Mouse (Mus musculus) forebrain, embryonic 14.5 days (tissue): ENCODE measurements around the gene Olfm1. TPM values are rescaled to one million over a fixed set of nuclear protein-coding genes. Genes with fewer than 3 reads are reported as not detected.

Experiments used
- ATAC-seq: fragments of 200-750 bp; cut with Nextera tagmentation; 2 replicates; pipeline ENCODE4 v1.8.0; 2017; ENCODE audit warnings: mild to moderate bottlenecking, moderate library complexity
- DNase-seq: peaks from one replicate; pipeline ENCODE4 v3.0.0-alpha.2; 2015; ENCODE audit warnings: low spot score
- H3K27ac ChIP-seq: fragments of 300-500 bp; sonication (generic); 2 replicates; pipeline ENCODE4 v1.5.1; 2014; ENCODE audit warnings: low read depth, mild to moderate bottlenecking, control low read depth, low read length, moderate library complexity
- H3K27me3 ChIP-seq: fragments of 300-500 bp; sonication (generic); replicated peaks from 2 replicates; pipeline ENCODE4 v1.6.1; 2014; ENCODE audit warnings: low read length, control low read depth, mixed read lengths; ENCODE audit not compliant: control insufficient read depth, insufficient read depth
- H3K36me3 ChIP-seq: fragments of 300-500 bp; sonication (generic); 2 replicates; pipeline ENCODE4 v1.6.1; 2014; ENCODE audit warnings: low read length, control low read depth; ENCODE audit not compliant: control insufficient read depth, insufficient read depth
- H3K4me1 ChIP-seq: fragments of 300-500 bp; sonication (generic); 2 replicates; pipeline ENCODE4 v1.6.1; 2014; ENCODE audit warnings: antibody characterized with exemption, low read length, control low read depth; ENCODE audit not compliant: control insufficient read depth, insufficient read depth
- H3K4me2 ChIP-seq: fragments of 300-500 bp; sonication (generic); 2 replicates; pipeline ENCODE4 v1.6.1; 2014; ENCODE audit warnings: mild to moderate bottlenecking, control low read depth, low read length
- H3K4me3 ChIP-seq: fragments of 300-500 bp; sonication (generic); 2 replicates; pipeline ENCODE4 v1.5.1; 2014; ENCODE audit warnings: low read depth, low read length, control low read depth
- H3K9ac ChIP-seq: fragments of 300-500 bp; sonication (generic); 2 replicates; pipeline ENCODE4 v1.6.1; 2014; ENCODE audit warnings: mild to moderate bottlenecking, low read length, control low read depth, moderate library complexity
- H3K9me3 ChIP-seq: fragments of 300-500 bp; sonication (generic); replicated peaks from 2 replicates; pipeline ENCODE4 v1.6.1; 2016; ENCODE audit warnings: low read length, control low read depth, mixed read lengths; ENCODE audit not compliant: control insufficient read depth
- WGBS: fragments of 180-500 bp; shearing (Covaris S2); extraction: QIAGEN DNeasy Blood & Tissue Kit; methylation state at CpG from one replicate; pipeline ENCODE4 v1.1.7; 2014; 5-methylcytosine and 5-hydroxymethylcytosine counted together
- polyA plus RNA-seq: library from polyadenylated mRNA; unstranded; fragments of >200 nt; fragmentation: Nextera tagmentation; extraction: Ambion mirVana; gene quantifications from 2 replicates; pipeline ENCODE4 v1.2.1, GENCODE M21; 2014

Gene Olfm1
- polyA plus RNA-seq, 1 experiment from 2014 or later, result 173 TPM

- H3K4me2 ChIP-seq, result no peak overlapping the region
- 78% methylated on average over 3 of the region's 3 CpGs for WGBS
- H3K27ac ChIP-seq, result no peak overlapping the region
Observed at GRCm38 (mm10) chr2:28207200-28207750, 14.5 kb downstream of the Olfm1 start.

GRCm38 (mm10) chr2:28208130-28208745 lies 15.4 kb downstream of the Olfm1 start:
- WGBS, result 92% methylated on average over 14 of the region's 14 CpGs
- Histone ChIP-seq H3K27ac (no peak overlapping the region), H3K9me3 (no peaks in the 10 kb centered on the region), H3K27me3 (no peaks in the 10 kb centered on the region), H3K36me3 (peaks cover 15% of the 10 kb centered on the region; the same call in 1 of the 2 replicates), H3K9ac (no peak overlapping the region), H3K4me3 (no peak overlapping the region), H3K4me1 (peaks cover 27% of the 10 kb centered on the region), H3K4me2 (no peak overlapping the region)
- DNase-seq, result no peak
- ATAC-seq, result no peak

More at GRCm38 (mm10) chr2:28207200-28207750, 14.5 kb downstream of the Olfm1 start:
- Histone ChIP-seq H3K9ac (no peak overlapping the region), H3K27me3 (no peaks in the 10 kb centered on the region), H3K4me1 (peaks cover 24% of the 10 kb centered on the region), H3K4me3 (no peak overlapping the region), H3K9me3 (no peaks in the 10 kb centered on the region), H3K36me3 (peaks cover 8% of the 10 kb centered on the region; the same call in 1 of the 2 replicates)
- ATAC-seq, result no peak
- DNase-seq, result no peak

- Histone ChIP-seq H3K9me3 (no peaks in the 10 kb centered on the region), H3K4me2 (no peak overlapping the region), H3K36me3 (peaks cover 19% of the 10 kb centered on the region), H3K27me3 (no peaks in the 10 kb centered on the region), H3K9ac (no peak overlapping the region), H3K27ac (no peak overlapping the region), H3K4me3 (no peak overlapping the region), H3K4me1 (peaks cover 27% of the 10 kb centered on the region)
- 68% methylated on average over 5 of the region's 5 CpGs for WGBS
- ATAC-seq (no peak), DNase-seq (no peak)
Observed at GRCm38 (mm10) chr2:28209211-28209610, 16.4 kb downstream of the Olfm1 start.

- WGBS, result 64% methylated on average over 12 of the region's 12 CpGs
- Histone ChIP-seq H3K27ac (no peak overlapping the region), H3K4me2 (no peak overlapping the region), H3K4me3 (no peak overlapping the region), H3K9ac (no peak overlapping the region), H3K4me1 (peaks cover 24% of the 10 kb centered on the region), H3K9me3 (no peaks in the 10 kb centered on the region), H3K27me3 (no peaks in the 10 kb centered on the region), H3K36me3 (peaks cover 23% of the 10 kb centered on the region)
- ATAC-seq (no peak), DNase-seq (no peak)
Observed at GRCm38 (mm10) chr2:28209653-28210052, 16.9 kb downstream of the Olfm1 start.

GRCm38 (mm10) chr2:28210273-28210672 lies 17.5 kb downstream of the Olfm1 start:
- Histone ChIP-seq H3K27me3 (no peaks in the 10 kb centered on the region), H3K4me3 (no peak overlapping the region), H3K27ac (no peak overlapping the region), H3K9ac (no peak overlapping the region), H3K9me3 (no peaks in the 10 kb centered on the region), H3K4me2 (no peak overlapping the region), H3K4me1 (peaks cover 18% of the 10 kb centered on the region), H3K36me3 (peaks cover 29% of the 10 kb centered on the region)
- no peak for DNase-seq
- WGBS, result 71% methylated on average over 4 of the region's 4 CpGs
- ATAC-seq, result no peak

- H3K27ac ChIP-seq, result peak overlapping the region; percentile 63; the same call in 1 of the 2 replicates
- DNase-seq (no peak), ATAC-seq (peak; percentile 37; the same call in 1 of the 2 replicates)
- no peak overlapping the region for H3K4me3 ChIP-seq
- 41% methylated on average over 22 of the region's 22 CpGs for WGBS
- peaks cover 12% of the 10 kb centered on the region; the same call in 1 of the 2 replicates for H3K4me1 ChIP-seq
- H3K9me3 ChIP-seq, result no peaks in the 10 kb centered on the region
- peak overlapping the region; percentile 22 for H3K9ac ChIP-seq
- H3K36me3 ChIP-seq, result peaks cover 44% of the 10 kb centered on the region
- H3K4me2 ChIP-seq, result no peak overlapping the region
- no peaks in the 10 kb centered on the region for H3K27me3 ChIP-seq
Observed at GRCm38 (mm10) chr2:28211531-28212281, 18.9 kb downstream of the Olfm1 start.

- no peak overlapping the region for H3K4me3 ChIP-seq
- H3K27me3 ChIP-seq, result no peaks in the 10 kb centered on the region
- H3K9ac ChIP-seq, result no peak overlapping the region
- H3K36me3 ChIP-seq, result peaks cover 46% of the 10 kb centered on the region
- no peak overlapping the region for H3K27ac ChIP-seq
- WGBS, result 22% methylated on average over 5 of the region's 5 CpGs
- H3K4me1 ChIP-seq, result peaks cover 12% of the 10 kb centered on the region; the same call in 1 of the 2 replicates
- ATAC-seq (no peak), DNase-seq (no peak)
- H3K4me2 ChIP-seq, result no peak overlapping the region
- H3K9me3 ChIP-seq, result no peaks in the 10 kb centered on the region
Observed at GRCm38 (mm10) chr2:28212911-28213310, 20.1 kb downstream of the Olfm1 start.

- Histone ChIP-seq H3K4me3 (no peak overlapping the region), H3K36me3 (peaks cover 44% of the 10 kb centered on the region), H3K9me3 (no peaks in the 10 kb centered on the region), H3K4me2 (no peak overlapping the region), H3K4me1 (peaks cover 7% of the 10 kb centered on the region), H3K27ac (no peak overlapping the region), H3K9ac (no peak overlapping the region), H3K27me3 (no peaks in the 10 kb centered on the region)
- ATAC-seq (no peak), DNase-seq (no peak)
- whole genome bisulfite sequencing, result 84% methylated on average over 5 of the region's 5 CpGs
Observed at GRCm38 (mm10) chr2:28216211-28216775, 23.5 kb downstream of the Olfm1 start.
